Mouse (Mus musculus) liver, embryonic 12.5 days (tissue): ENCODE data around the gene Gm11037. TPM values are rescaled to one million over a fixed set of nuclear protein-coding genes. Genes with fewer than 3 reads are reported as not detected.
A peak's percentile ranks its signal among the peaks of the same experiment; 100 is the strongest.

Experiments
- ATAC-seq: fragments of 200-750 bp; cut with Nextera tagmentation; 2 replicates; pipeline ENCODE4 v1.8.0; 2017; ENCODE audit warnings: moderate number of reproducible peaks, mild to moderate bottlenecking, moderate library complexity
- H3K27ac ChIP-seq: fragments of 300-500 bp; sonication (generic); 2 replicates; pipeline ENCODE4 v1.5.1; 2016; ENCODE audit warnings: mild to moderate bottlenecking
- H3K27me3 ChIP-seq: fragments of 300-500 bp; sonication (generic); replicated peaks from 2 replicates; pipeline ENCODE4 v1.6.1; 2016; ENCODE audit warnings: mild to moderate bottlenecking, moderate library complexity
- H3K36me3 ChIP-seq: fragments of 300-500 bp; sonication (generic); 2 replicates; pipeline ENCODE4 v1.6.1; 2016; ENCODE audit warnings: mild to moderate bottlenecking, moderate library complexity
- H3K4me1 ChIP-seq: fragments of 300-500 bp; sonication (generic); 2 replicates; pipeline ENCODE4 v1.6.1; 2016
- H3K4me2 ChIP-seq: fragments of 300-500 bp; sonication (generic); 2 replicates; pipeline ENCODE4 v1.6.1; 2016; ENCODE audit warnings: mild to moderate bottlenecking, moderate library complexity
- H3K4me3 ChIP-seq: fragments of 300-500 bp; sonication (generic); 2 replicates; pipeline ENCODE4 v1.5.1; 2016; ENCODE audit warnings: mild to moderate bottlenecking, moderate library complexity
- H3K9ac ChIP-seq: fragments of 300-500 bp; sonication (generic); 2 replicates; pipeline ENCODE4 v1.6.1; 2016; ENCODE audit warnings: mild to moderate bottlenecking, moderate library complexity
- H3K9me3 ChIP-seq: fragments of 300-500 bp; sonication (generic); replicated peaks from 2 replicates; pipeline ENCODE4 v1.6.1; 2016; ENCODE audit warnings: mild to moderate bottlenecking, moderate library complexity
- WGBS: fragments of 180-500 bp; shearing (Covaris S2); methylation state at CpG from one replicate; pipeline ENCODE4 v1.1.7; 2016; ENCODE audit not compliant: insufficient replicate concordance; 5-methylcytosine and 5-hydroxymethylcytosine counted together
- polyA plus RNA-seq: library from polyadenylated mRNA; unstranded; fragments of >200 nt; fragmentation: Nextera tagmentation; extraction: Ambion mirVana; gene quantifications from 2 replicates; pipeline ENCODE4 v1.2.1, GENCODE M21; 2016

Gene Gm11037
- not detected in 2 replicates for polyA plus RNA-seq

DNA sequence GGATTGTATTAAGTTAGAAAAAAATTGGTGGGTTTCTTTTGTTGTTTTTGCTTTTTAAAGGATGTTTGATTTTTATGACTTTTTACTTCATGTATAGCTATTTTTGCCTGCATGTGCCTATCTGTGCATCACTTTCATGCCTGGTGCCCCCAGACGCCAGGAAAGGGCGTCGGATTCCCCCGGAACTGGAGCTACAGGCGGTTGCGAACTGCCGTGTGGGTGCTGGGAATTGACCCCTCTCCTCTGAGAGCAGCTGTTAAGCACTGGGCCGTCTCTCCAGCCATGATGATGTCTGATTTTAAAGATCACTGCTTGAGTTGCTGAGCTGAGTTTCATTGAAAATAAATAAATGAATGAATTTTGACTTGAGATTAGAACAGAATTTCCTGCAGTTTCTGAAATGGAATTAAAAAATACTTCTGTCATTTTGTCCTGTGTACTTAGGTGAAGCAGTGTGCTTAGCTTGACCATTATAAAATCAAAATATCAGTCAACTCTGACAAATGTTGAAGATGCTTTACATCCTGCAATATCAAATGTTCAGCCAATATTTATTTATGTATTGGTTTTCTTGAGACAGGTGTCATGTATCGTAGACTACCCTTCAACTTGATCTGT is at the start of gene Gm11037:
Gm11037 (plus strand) TSS at position 568 of the 618 bp plus-strand sequence.
- peak within 1 kb of the TSS; percentile 68; the same call in 1 of the 2 replicates for H3K9ac ChIP-seq
- peaks cover 23% of the 10 kb centered on the region for H3K36me3 ChIP-seq
- peaks cover 89% of the 10 kb centered on the region for H3K4me1 ChIP-seq
- H3K27me3 ChIP-seq: no peaks in the 10 kb centered on the region
- H3K9me3 ChIP-seq: no peaks in the 10 kb centered on the region
- H3K4me2 ChIP-seq: no peak within 1 kb of the TSS
- no peak within 1 kb of the TSS for H3K4me3 ChIP-seq
- ATAC-seq: no peak
- H3K27ac ChIP-seq: peak within 1 kb of the TSS; percentile 99
- WGBS: 82% methylated on average over 9 of the region's 9 CpGs

DNA sequence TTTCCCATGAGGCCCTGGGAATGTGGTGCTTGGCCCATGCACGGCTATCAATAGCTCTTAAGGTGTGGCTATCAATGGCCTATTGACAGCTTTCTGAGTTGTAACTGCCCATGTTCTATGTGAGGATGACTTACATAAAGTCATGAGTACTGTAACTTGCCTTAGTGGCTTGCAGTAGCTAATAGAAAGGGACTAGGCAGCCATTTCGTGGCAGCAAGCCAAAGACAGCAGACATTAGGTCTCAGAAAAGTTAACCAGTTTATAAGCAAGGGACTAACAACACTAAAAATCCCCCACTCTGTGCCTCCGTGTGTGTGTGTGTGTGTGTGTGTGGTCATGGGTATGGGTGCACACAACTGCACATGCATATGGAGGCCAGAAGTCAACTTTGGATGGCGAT is 49.1 kb upstream of the Gm11037 start:
- H3K27me3 ChIP-seq: peaks cover 76% of the 10 kb centered on the region
- ATAC-seq: no peak
- 76% methylated on average over 4 of the region's 4 CpGs for WGBS

DNA sequence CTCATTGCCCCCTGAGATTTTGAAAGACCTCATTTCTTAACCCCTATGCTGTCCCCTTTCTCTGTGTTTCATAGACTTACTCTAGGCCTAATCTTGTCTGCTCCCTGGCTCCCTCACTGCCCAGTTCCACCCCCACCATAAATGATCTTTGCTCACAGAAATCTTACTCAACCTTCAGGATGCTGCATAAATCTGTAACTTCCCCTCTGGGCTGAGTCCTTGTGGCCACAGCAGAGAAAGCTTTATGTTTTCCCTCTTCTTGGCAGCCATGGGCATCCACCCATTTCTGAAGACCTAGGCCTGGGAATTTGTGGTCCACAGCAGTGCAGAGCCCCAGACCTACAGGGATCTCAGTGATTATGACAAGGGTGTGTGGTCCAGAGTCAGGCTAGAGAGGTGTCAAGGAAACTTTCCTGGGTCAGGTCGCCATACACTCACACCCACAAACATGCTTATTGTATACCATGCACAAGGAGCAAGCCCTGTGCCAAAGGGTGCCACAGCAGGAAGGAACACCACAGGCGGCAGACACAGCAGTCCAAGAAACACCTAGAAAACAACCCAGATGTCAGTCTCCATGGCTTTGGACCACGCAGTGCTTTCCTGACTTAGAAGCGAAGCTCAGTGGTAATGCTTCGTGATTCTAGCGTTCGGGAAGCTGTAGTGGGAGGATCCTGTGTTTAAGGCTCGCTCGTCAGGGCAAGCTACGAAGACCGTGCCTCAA is 46.5 kb upstream of the Gm11037 start, which contains the start of gene Siglec1:
Siglec1 (minus strand) TSS at position 99 of the 724 bp plus-strand sequence.
- Histone ChIP-seq H3K36me3 (no peaks in the 10 kb centered on the region), H3K4me2 (no peak within 1 kb of the TSS), H3K4me3 (no peak within 1 kb of the TSS), H3K9me3 (no peaks in the 10 kb centered on the region), H3K27ac (0 out of 2 replicates have a peak within 1 kb of the TSS, but pooled peaks have one; percentile 2), H3K9ac (no peak within 1 kb of the TSS), H3K4me1 (peaks cover 7% of the 10 kb centered on the region), H3K27me3 (peaks cover 56% of the 10 kb centered on the region)
- WGBS: 58% methylated on average over 11 of the region's 11 CpGs
- no peak for ATAC-seq

More for the DNA sequence above, 49.1 kb upstream of the Gm11037 start:
- H3K9ac ChIP-seq: no peak overlapping the region
- peaks cover 7% of the 10 kb centered on the region; the same call in 1 of the 2 replicates for H3K4me1 ChIP-seq
- H3K4me3 ChIP-seq: no peak overlapping the region
- H3K36me3 ChIP-seq: no peaks in the 10 kb centered on the region
- H3K9me3 ChIP-seq: no peaks in the 10 kb centered on the region
- H3K27ac ChIP-seq: no peak overlapping the region
- H3K4me2 ChIP-seq: no peak overlapping the region

DNA sequence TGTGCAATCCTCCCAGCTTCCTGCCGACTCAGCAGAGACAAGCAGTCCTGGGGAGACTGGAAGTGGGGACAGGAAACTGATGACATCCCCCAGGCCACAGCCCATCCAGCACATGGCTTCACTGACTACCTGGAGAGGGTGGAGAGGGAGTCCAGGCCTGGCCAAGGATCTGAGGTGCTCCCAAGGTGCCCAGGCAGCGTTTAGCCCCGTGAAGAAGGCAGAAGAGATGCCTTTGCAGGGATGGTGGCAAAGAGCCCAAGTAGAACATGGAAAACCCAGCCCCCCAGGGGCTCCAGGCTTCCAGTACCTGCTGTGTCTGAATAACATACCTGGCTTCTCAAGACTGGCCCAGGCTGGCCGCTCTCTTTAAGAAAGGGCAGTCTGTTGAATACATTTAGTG is 44.7 kb upstream of the Gm11037 start:
- WGBS: 55% methylated on average over 4 of the region's 4 CpGs

DNA sequence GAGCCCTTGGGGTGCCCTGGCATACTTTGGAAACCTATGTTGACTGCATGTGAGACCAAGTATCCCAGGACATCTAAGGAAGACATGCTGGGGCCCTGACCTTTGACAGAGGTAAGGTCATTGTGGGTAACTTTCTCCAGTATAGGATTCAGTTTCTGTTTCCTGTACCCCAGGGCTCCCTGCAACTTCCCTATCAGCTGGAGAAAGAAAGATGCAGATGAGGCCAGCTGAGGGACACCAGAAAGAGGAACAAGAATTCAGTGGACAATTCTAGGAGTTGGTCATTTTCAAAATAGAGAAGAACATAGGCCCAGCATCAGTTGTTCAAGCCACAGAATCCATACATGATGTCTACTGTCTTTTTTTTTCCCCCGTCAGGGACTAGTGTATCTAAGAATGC is 43.7 kb upstream of the Gm11037 start:
- H3K9me3 ChIP-seq: no peaks in the 10 kb centered on the region
- no peaks in the 10 kb centered on the region for H3K36me3 ChIP-seq
- no peak overlapping the region for H3K27ac ChIP-seq
- ATAC-seq: no peak
- peaks cover 39% of the 10 kb centered on the region for H3K27me3 ChIP-seq
- no peak overlapping the region for H3K9ac ChIP-seq
- no peak overlapping the region for H3K4me2 ChIP-seq
- peaks cover 13% of the 10 kb centered on the region for H3K4me1 ChIP-seq
- WGBS: 43% methylated on average over 1 of the region's 1 CpGs
- H3K4me3 ChIP-seq: no peak overlapping the region

More for the DNA sequence above, 44.7 kb upstream of the Gm11037 start:
- ATAC-seq: no peak
- peaks cover 47% of the 10 kb centered on the region for H3K27me3 ChIP-seq
- no peaks in the 10 kb centered on the region for H3K9me3 ChIP-seq
- no peaks in the 10 kb centered on the region for H3K36me3 ChIP-seq
- peaks cover 7% of the 10 kb centered on the region for H3K4me1 ChIP-seq
- no peak overlapping the region for H3K27ac ChIP-seq
- H3K9ac ChIP-seq: no peak overlapping the region
- H3K4me2 ChIP-seq: no peak overlapping the region
- H3K4me3 ChIP-seq: no peak overlapping the region

DNA sequence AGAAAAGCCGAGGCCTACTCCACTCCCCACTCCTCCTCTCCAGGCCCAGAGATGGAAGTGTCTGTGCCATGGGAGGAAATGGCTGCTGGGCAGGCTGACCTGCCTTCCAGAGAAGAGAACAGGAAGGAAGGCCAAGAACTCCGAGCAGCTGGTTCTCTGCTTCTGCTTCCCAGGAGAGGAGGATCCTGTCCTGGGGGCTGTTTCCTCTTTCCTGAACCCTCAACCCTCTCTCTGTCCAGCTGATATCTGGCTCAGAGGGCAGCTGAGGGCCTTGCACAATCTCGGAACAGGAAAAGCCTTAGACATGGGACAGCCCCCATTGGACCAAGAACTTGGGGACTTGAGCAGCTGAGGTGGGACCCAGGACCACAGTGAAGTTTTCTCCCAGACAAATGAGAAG is 42.4 kb upstream of the Gm11037 start:
- 42% methylated on average over 3 of the region's 3 CpGs for WGBS
- 0 out of 2 replicates have a peak overlapping the region, but pooled peaks have one; percentile 25 for H3K27ac ChIP-seq
- H3K4me2 ChIP-seq: no peak overlapping the region
- no peaks in the 10 kb centered on the region for H3K9me3 ChIP-seq
- no peak for ATAC-seq
- no peak overlapping the region for H3K9ac ChIP-seq
- H3K36me3 ChIP-seq: no peaks in the 10 kb centered on the region
- no peak overlapping the region for H3K4me3 ChIP-seq
- peaks cover 29% of the 10 kb centered on the region for H3K27me3 ChIP-seq
- H3K4me1 ChIP-seq: peaks cover 25% of the 10 kb centered on the region

DNA sequence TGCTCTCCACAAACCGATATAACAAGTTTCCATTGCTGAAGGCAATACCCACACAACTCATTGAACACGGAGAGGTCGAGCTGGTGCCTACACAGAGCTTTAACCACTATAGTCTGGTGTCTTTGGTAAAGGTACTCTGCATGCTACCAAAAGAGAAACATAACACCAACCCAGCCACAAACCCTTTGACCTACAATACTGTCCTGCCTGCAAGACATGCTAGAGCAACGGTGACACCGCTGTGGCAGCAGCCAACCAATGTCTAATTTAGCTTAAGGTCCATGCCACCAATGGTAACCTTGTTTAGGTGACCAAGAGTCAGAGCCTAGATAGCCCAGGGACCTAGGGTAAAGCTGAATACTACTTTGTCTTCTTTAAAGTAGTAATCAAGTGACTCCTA is 39.7 kb upstream of the Gm11037 start:
- no peak overlapping the region for H3K4me2 ChIP-seq
- no peak overlapping the region for H3K27ac ChIP-seq
- no peak for ATAC-seq
- WGBS: 87% methylated on average over 5 of the region's 5 CpGs
- H3K36me3 ChIP-seq: no peaks in the 10 kb centered on the region
- no peaks in the 10 kb centered on the region for H3K9me3 ChIP-seq
- peaks cover 49% of the 10 kb centered on the region for H3K4me1 ChIP-seq
- no peak overlapping the region for H3K9ac ChIP-seq
- H3K4me3 ChIP-seq: no peak overlapping the region
- peaks cover 11% of the 10 kb centered on the region; the same call in 1 of the 2 replicates for H3K27me3 ChIP-seq

DNA sequence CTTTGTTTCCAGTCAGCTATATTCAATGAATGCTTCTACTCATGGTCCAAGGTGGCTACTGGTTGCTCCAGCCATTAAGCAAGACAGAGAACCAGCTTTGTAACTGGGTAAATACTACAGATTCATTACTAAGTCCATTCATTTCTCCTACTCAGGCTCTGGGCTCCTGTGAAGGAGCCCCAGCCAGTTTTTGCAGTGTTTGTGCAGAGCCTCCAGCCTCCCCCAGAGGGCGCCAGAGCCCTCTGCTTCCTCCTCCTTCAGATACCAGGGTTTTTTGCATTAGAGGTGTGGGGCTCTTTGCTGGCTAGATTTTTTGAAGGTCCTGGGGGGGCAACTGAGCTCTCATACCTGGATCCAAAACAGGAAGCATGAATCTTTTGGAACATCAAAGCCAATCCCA is 38.5 kb upstream of the Gm11037 start:
- Histone ChIP-seq H3K36me3 (no peaks in the 10 kb centered on the region), H3K4me2 (no peak overlapping the region), H3K27ac (no peak overlapping the region), H3K4me3 (no peak overlapping the region), H3K27me3 (peaks cover 7% of the 10 kb centered on the region; the same call in 1 of the 2 replicates), H3K9ac (no peak overlapping the region), H3K9me3 (no peaks in the 10 kb centered on the region), H3K4me1 (peaks cover 49% of the 10 kb centered on the region)
- no peak for ATAC-seq
- WGBS: 0% methylated on average over 1 of the region's 1 CpGs

DNA sequence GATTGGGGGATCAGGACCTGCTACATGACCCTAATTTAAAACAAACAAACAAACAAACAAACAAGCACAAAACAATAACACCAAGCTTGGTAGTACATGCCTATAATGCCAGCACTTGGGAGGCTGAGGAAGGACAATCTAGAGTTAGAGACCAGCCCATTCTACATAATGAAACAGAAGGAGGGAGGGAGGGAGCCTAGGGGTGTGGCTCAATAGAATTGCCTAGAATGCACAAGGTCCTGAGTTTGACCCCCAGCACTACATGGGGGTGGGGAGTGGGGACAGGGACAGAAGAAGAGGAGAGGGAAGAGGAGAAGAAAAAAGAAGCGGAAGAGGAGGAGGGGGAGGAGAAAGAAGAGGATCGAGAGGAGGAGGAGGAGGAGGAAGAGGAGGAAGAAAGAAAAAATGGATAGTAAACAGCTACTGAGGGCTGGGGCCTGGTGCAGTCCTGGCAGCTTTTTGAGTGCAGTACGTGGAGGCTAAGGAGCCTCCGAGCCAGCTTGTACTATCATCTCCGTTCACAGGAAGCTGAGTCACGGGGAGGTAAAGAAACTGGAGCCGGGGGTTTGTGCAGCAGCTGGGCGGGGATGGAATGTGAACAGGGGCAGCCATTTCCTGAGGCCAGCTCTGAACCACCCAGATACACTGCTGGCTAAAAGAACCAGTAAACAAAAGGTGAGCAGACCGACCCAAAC is 37.0 kb upstream of the Gm11037 start:
- peaks cover 3% of the 10 kb centered on the region; the same call in 1 of the 2 replicates for H3K27me3 ChIP-seq
- 2% methylated on average over 9 of the region's 9 CpGs for WGBS
- no peaks in the 10 kb centered on the region for H3K36me3 ChIP-seq
- peak overlapping the region; percentile 14 for H3K4me3 ChIP-seq
- H3K9ac ChIP-seq: peak overlapping the region; percentile 67
- peaks cover 42% of the 10 kb centered on the region for H3K4me1 ChIP-seq
- peak; percentile 95 for ATAC-seq
- H3K27ac ChIP-seq: peak overlapping the region; percentile 96
- H3K9me3 ChIP-seq: no peaks in the 10 kb centered on the region
- H3K4me2 ChIP-seq: peak overlapping the region; percentile 60

DNA sequence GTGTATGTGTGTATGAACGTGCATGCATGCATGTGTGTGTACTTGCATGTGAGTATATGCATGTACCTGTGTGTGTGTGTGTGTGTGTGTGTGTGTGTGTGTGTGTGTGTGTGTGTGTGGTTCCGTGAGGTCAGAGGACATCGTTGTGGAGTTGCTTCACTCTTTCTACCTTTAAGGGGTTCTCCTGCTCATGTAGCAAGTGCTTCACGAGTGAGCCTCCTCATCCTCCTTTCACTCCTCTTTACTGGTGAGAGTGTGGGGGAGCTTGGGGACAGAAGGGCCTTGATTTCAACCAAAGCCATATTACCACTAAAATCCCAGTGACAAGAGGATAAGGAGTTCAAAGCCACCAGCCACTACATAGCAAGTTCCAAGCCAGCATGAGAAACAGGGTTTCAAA is 36.2 kb upstream of the Gm11037 start:
- peak overlapping the region; percentile 60; the same call in 1 of the 2 replicates for H3K4me2 ChIP-seq
- peaks cover 3% of the 10 kb centered on the region; the same call in 1 of the 2 replicates for H3K27me3 ChIP-seq
- no peaks in the 10 kb centered on the region for H3K36me3 ChIP-seq
- no peak for ATAC-seq
- peak overlapping the region; percentile 96 for H3K27ac ChIP-seq
- H3K9ac ChIP-seq: peak overlapping the region; percentile 67; the same call in 1 of the 2 replicates
- no peak overlapping the region for H3K4me3 ChIP-seq
- H3K4me1 ChIP-seq: peaks cover 42% of the 10 kb centered on the region
- H3K9me3 ChIP-seq: no peaks in the 10 kb centered on the region
- WGBS: 69% methylated on average over 3 of the region's 4 CpGs

DNA sequence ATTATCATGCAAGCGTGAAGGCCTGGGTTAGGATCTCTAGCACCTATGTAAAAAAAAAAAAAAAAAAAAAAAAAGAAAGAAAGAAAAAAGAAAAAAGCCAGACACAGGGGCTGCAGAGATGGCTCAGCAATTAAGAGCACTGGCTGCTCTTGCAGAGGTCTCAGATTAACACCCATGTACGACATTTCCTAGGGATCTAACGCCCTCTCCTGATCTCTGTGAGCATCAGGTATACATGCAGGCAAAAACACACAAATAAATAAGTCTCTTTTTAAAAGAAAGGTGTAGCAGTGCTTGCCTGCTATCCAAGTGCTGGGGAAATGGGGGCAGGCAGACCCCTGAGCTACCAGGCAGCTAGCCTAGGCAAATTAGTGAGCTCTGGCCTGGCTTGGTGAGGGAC is 31.8 kb upstream of the Gm11037 start:
- no peak for ATAC-seq
- Histone ChIP-seq H3K4me3 (no peak overlapping the region), H3K9ac (no peak overlapping the region), H3K4me2 (no peak overlapping the region), H3K27me3 (peaks cover 29% of the 10 kb centered on the region; the same call in 1 of the 2 replicates), H3K27ac (no peak overlapping the region), H3K9me3 (no peaks in the 10 kb centered on the region), H3K36me3 (no peaks in the 10 kb centered on the region), H3K4me1 (peaks cover 17% of the 10 kb centered on the region)
- WGBS: 46% methylated on average over 3 of the region's 3 CpGs

DNA sequence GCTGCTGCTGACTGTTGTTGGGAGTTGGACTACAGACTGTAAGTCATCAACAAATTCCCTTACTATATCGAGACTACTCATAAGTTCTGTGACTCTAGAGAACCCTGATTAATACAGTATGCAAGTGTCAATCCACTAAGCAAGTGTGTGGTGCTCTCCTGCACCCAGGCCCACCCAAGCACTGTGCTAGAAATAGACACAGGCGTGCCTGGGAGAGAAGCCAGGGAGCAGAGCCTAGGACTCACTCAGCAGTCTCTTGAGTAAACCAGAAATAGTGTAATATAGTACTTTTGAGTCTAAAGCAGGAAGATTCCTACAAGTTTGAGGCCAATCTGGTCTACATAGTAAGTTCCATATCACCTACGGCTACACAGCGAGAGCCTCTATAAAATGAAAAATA is 29.3 kb upstream of the Gm11037 start:
- ATAC-seq: no peak
- Histone ChIP-seq H3K9me3 (no peaks in the 10 kb centered on the region), H3K4me2 (no peak overlapping the region), H3K4me3 (no peak overlapping the region), H3K27ac (no peak overlapping the region), H3K9ac (no peak overlapping the region), H3K4me1 (no peaks in the 10 kb centered on the region), H3K36me3 (no peaks in the 10 kb centered on the region), H3K27me3 (peaks cover 36% of the 10 kb centered on the region)
- WGBS: 78% methylated on average over 4 of the region's 4 CpGs
